Mouse (Mus musculus) small intestine, adult 2 months (tissue): ENCODE measurements at regions not wholly inside any gene's neighbourhood (a gene's known extent, or its start where the extent isn't known, plus 50 kb on each side); places are given as distances from the start of the nearest gene placed in this dataset.

Source experiments
- H3K27ac ChIP-seq: fragments of 200-500 bp; 2 replicates; pipeline ENCODE4 v1.5.1; 2012; ENCODE audit warnings: low read depth, low read length, control low read depth, inconsistent platforms; ENCODE audit not compliant: insufficient read depth
- H3K27me3 ChIP-seq: fragments of 200-500 bp; 2 replicates; pipeline ENCODE4 v1.6.1; 2012; ENCODE audit warnings: mild to moderate bottlenecking, moderate library complexity, low read length, inconsistent platforms; ENCODE audit not compliant: control insufficient read depth, insufficient read depth
- H3K36me3 ChIP-seq: fragments of 200-500 bp; 2 replicates; pipeline ENCODE4 v1.6.1; 2012; ENCODE audit warnings: mild to moderate bottlenecking, low read length, control low read depth, inconsistent platforms; ENCODE audit not compliant: control insufficient read depth, insufficient read depth
- H3K4me1 ChIP-seq: fragments of 200-500 bp; 2 replicates; pipeline ENCODE4 v1.6.1; 2012; ENCODE audit warnings: low read length, inconsistent platforms, mixed read lengths; ENCODE audit not compliant: control insufficient read depth, insufficient read depth, insufficient read length
- H3K4me3 ChIP-seq: fragments of 200-500 bp; 2 replicates; pipeline ENCODE4 v1.5.1; 2012; ENCODE audit warnings: low read depth, mild to moderate bottlenecking, control low read depth, inconsistent platforms, low read length, moderate library complexity
- CTCF ChIP-seq: fragments of 200-500 bp; IDR thresholded peaks from 2 replicates; pipeline ENCODE4 v1.5.1; 2012; ENCODE audit warnings: low read depth, mild to moderate bottlenecking, control low read depth, inconsistent platforms, low read length, moderate library complexity, mixed read lengths; ENCODE audit not compliant: insufficient replicate concordance, insufficient read length; ENCODE audit errors: extremely low read depth
- POLR2A ChIP-seq: fragments of 200-500 bp; IDR thresholded peaks from 2 replicates; pipeline ENCODE4 v1.6.1; 2012; ENCODE audit warnings: low read depth, mild to moderate bottlenecking, control low read depth, inconsistent platforms, low read length, moderate library complexity
- WGBS: fragments of 180-500 bp; shearing (Covaris S2); methylation state at CpG from one replicate; pipeline ENCODE4 v1.1.7; 2018; 5-methylcytosine and 5-hydroxymethylcytosine counted together

DNA sequence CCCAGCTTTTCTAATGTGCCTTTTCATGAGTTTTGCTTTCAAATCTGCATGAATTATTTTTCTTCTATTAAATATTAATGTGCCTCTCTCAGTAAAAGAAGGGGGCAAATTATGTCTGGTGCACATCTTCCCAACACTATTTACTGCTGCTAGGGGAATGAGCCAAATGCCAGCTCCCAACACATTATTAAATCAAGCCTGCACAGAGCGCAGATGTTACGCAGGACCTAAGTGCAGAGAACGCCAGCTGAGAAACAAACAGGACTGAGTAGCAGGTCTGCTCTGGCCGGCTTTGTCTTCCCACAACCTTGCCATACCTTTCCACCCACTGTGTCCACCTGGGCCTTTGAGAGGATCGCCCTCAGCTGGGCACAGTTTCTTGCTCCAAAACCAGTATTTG, 291.8 kb downstream of the C1d start:
- Histone ChIP-seq H3K4me3 (no peak overlapping the region), H3K27ac (no peak overlapping the region), H3K27me3 (no peaks in the 10 kb centered on the region), H3K36me3 (no peaks in the 10 kb centered on the region), H3K4me1 (no peaks in the 10 kb centered on the region)
- 82% methylated on average over 5 of the region's 5 CpGs for WGBS
- TF ChIP-seq CTCF (no peak), POLR2A (no peak)

DNA sequence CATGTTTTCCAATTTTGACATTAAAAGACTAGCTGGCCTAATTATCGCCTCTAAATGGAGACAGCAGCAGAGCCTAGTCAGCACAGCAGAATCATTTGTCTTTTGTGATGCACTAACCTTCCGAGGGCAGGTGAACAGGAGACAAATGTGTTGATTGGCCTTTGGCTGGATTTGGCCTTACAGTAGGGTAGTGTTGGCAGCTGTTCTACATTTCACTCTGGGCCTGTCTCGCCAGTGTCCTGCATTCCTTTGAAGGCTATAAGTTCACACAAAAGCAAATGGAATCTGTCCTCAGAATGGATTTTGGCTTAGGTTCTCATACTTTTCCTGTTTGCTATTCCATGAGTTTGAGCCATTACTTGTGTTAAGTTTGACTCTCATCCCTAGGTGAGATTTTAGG, 297.9 kb downstream of the C1d start:
- TF ChIP-seq POLR2A = no peak
- no peak for TF ChIP-seq CTCF

DNA sequence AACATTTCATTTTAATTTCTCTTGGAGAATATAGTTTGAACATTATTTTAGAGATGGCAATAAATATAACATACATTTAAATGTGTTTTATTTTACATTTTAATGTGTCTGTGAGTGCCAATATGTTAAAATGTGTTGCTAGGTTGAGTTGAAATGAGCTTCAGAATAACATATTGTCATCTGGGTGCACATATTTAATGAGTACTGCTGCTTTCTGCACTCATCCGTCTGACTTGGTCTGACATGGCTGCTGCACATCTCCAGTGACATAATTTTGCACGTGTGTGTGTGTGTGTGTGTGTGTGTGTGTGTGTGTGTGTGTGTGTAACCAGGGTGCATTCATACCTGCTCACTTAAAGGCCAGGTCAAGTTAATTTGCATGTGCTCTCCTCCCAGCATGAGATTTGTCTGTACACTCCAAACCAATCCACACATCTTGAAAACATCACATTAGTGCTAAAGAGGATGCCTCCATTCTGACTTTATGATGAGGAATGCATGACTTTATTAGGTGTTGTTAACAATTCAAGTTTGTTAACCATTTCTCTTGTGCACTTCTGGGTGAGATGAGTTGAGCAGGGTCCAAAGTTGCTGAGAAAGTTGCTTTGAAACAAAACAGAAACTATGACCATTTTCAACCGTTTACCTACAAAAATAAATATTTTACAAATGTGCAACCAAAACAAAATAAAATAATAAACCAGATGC, 334.6 kb downstream of the C1d start:
- H3K4me3 ChIP-seq = no peak overlapping the region

More for the DNA sequence above, 297.9 kb downstream of the C1d start:
- Histone ChIP-seq H3K4me1 (no peaks in the 10 kb centered on the region), H3K27ac (no peak overlapping the region), H3K4me3 (no peak overlapping the region), H3K27me3 (no peaks in the 10 kb centered on the region), H3K36me3 (no peaks in the 10 kb centered on the region)
- 84% methylated on average over 3 of the region's 3 CpGs for WGBS

DNA sequence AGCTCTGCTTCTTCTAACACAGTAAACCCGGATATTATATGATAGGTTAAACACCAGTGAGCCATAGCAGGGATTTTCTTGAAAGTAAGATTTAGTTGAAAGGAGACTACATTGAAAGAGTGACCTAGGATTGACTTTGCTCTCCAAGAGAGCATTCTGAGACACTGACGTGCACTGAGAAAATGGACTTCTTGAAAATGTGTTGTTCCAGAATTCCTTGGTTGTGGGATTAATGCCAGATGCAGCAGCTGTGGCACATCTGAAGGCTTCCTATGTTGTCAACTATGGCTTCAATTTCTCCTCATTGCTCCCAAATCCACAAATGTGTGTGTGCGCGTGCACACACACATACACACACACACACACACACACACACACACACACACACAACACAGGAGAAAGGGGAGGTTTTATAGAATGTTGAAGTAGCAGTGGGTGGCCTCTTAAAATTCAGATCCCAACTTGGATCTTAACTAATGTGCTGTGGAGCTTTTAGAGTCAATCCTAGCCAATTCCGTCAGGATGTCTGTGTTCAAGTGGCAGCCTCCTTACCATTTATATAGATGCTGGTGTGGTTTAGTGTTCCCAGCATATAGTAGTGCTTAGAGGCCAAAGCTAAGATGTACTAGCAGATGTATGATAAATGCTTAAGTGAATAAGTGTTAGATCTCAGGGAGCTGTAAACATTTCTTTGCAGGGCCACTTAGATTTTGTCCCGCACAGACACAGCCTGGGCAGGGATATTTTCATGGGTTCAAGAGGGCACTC, 346.5 kb downstream of the C1d start:
- Histone ChIP-seq H3K4me1 (no peaks in the 10 kb centered on the region), H3K27ac (no peak overlapping the region), H3K4me3 (no peak overlapping the region), H3K36me3 (no peaks in the 10 kb centered on the region), H3K27me3 (no peaks in the 10 kb centered on the region)
- 74% methylated on average over 6 of the region's 6 CpGs for WGBS
- TF ChIP-seq POLR2A = no peak
- TF ChIP-seq CTCF = no peak

More for the DNA sequence above, 334.6 kb downstream of the C1d start:
- WGBS = 59% methylated on average over 3 of the region's 3 CpGs
- H3K27ac ChIP-seq = no peak overlapping the region
- TF ChIP-seq CTCF (no peak), POLR2A (no peak)
- H3K27me3 ChIP-seq = no peaks in the 10 kb centered on the region
- H3K36me3 ChIP-seq = no peaks in the 10 kb centered on the region
- no peaks in the 10 kb centered on the region for H3K4me1 ChIP-seq

DNA sequence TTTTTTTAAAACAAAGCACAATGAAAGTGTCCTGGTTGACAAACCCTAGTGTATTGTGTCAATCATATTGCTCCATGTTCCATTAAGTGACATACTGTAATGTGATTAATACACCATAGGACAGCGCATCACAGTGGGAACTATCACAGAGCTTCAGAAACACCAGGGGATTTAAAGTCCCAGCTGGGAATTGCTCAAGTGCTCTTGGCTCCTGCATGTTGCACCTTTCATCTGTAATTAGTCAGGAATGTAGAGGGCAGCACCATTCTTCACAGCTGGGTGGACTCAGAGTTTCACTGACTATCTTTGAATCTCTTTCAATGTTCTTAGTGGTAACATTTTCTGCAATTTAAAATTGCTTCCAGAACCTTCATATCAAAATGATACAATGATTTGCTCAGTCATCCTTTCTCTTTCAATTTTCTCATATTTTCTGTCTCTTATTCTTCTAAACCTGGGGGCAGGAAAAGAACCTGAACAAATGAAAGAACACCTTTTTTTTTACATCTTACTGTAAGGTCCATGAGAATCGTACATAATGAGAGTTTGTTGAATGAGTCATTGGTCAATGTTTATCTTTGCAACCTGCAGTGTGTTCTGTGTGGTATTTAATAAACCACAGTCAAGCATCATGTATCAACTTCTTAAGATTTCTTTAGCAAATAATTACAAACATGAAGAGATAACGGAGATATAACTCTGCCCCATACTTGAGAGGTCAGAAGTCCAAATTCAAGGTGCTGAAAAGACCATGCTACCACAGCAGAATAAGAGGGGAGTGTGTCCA, 333.0 kb downstream of the Etaa1 start:
- WGBS = 45% methylated on average over 3 of the region's 3 CpGs
- TF ChIP-seq POLR2A (no peak), CTCF (no peak)
- Histone ChIP-seq H3K4me1 (no peaks in the 10 kb centered on the region), H3K27me3 (no peaks in the 10 kb centered on the region; the same call in 1 of the 2 replicates), H3K36me3 (no peaks in the 10 kb centered on the region), H3K4me3 (no peak overlapping the region), H3K27ac (no peak overlapping the region)

DNA sequence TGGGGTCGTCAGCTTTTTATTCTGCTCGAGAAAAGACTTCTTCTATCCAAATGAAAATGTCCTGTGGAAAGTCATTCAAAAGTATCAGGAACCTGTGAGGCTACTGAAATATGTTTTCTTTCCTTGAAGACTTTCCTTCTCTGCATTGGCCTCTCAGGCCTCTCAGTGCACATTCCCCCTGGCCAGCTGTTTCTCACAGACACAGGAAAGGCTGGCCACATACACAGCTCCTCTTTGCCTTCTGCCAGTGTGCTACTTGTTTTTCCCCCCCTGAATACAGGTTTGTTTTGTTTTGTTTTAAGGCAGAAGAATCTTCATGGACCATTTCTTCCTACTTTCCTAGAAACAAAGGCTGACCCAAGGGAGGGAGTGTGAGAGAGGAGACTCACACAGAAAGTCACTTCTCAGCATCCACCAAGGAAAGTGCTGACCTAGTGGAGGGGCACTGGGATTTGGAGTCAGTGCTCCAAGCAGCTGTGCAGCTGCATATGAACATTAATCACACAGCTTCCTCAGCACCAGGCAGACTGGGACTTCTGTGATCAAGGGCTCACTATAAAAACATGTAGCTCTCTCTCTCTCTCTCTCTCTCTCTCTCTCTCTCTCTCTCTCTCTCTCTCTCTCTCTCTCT, 324.0 kb downstream of the Etaa1 start:
- Histone ChIP-seq H3K27ac (no peak overlapping the region), H3K4me1 (no peaks in the 10 kb centered on the region), H3K36me3 (no peaks in the 10 kb centered on the region), H3K27me3 (no peaks in the 10 kb centered on the region), H3K4me3 (no peak overlapping the region)
- 68% methylated on average over 2 of the region's 2 CpGs for WGBS
- no peak for TF ChIP-seq POLR2A
